Mouse (Mus musculus): ENCODE data around the gene Ccnb3. TPM values are rescaled to one million over a fixed set of nuclear protein-coding genes. Genes with fewer than 3 reads are reported as not detected.

Ccnb3 gene
- not detected in 2 replicates for total RNA-seq (2012; rRNA removed)
- not detected for polyA plus RNA-seq (2012; ENCODE audit: insufficient read depth in 1 of 2, insufficient read length in 2 of 2, low read depth in 1 of 2, low replicate concordance in 2 of 2, missing spikeins in 1 of 2)

DNA sequence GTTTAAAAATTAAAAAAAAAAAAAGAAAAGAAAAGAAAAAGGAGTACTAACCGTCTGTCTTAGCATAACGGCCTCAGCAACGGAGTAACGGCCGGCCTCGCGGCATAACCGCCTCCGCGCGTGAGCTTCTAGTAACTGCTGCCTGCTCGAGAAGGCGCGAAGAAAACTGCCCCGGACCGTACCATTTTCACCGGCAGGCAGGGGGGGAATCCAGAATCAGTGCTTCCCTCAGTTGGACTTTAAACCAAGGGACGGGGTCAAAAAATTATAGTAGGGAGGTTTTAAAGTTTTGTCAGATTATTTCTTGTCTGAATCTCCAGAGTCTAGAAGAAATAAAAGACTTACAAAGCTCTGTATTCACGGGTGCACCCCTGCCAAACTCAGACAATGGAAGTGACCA is at the start of gene Ccnb3:
Gene Ccnb3 (minus strand): TSS at position 101 of the 400 bp plus-strand sequence.
- Histone ChIP-seq H3K27me3 (ENCODE audit: control insufficient read depth in 1 of 2, insufficient read depth in 2 of 2, low read length in 2 of 2) (no peaks in the 10 kb centered on the region), H3K79me2 (ENCODE audit: control insufficient read depth, insufficient read depth, low read length, poor library complexity) (no peaks in the 10 kb centered on the region), H3K9me3 (replicated peaks; ENCODE audit: insufficient read depth, low read length) (no peaks in the 10 kb centered on the region), H3K9ac (ENCODE audit: control insufficient read depth, low read depth, low read length, poor library complexity, severe bottlenecking) (no peak within 1 kb of the TSS), H3K27ac (ENCODE audit: control insufficient read depth, low read depth, low read length) (no peak within 1 kb of the TSS), H3K4me1 (ENCODE audit: control insufficient read depth in 1 of 2, insufficient read depth in 2 of 2, low read length in 2 of 2) (no peaks in the 10 kb centered on the region), H3K36me3 (ENCODE audit: control insufficient read depth in 1 of 2, insufficient read depth in 2 of 2, low read length in 2 of 2) (no peaks in the 10 kb centered on the region), H3K4me3 (ENCODE audit: control insufficient read depth in 1 of 2, insufficient read depth in 1 of 2, low read depth in 2 of 2, low read length in 2 of 2) (no peak within 1 kb of the TSS)
- DNase-seq (ENCODE audit: low read depth, low spot score) = no peak
- TF ChIP-seq ZKSCAN1 (IDR thresholded peaks at IDR 0.05; ENCODE audit: low read depth, low read length) = no peak
- TF ChIP-seq ZC3H11A (IDR thresholded peaks at IDR 0.05; ENCODE audit: low read depth, low read length) = no peak
- TF ChIP-seq POLR2AphosphoS2 (IDR thresholded peaks at IDR 0.05; ENCODE audit: low read length) = no peak
- no peak for TF ChIP-seq HCFC1 (IDR thresholded peaks at IDR 0.05; ENCODE audit: low read depth, low read length)

DNA sequence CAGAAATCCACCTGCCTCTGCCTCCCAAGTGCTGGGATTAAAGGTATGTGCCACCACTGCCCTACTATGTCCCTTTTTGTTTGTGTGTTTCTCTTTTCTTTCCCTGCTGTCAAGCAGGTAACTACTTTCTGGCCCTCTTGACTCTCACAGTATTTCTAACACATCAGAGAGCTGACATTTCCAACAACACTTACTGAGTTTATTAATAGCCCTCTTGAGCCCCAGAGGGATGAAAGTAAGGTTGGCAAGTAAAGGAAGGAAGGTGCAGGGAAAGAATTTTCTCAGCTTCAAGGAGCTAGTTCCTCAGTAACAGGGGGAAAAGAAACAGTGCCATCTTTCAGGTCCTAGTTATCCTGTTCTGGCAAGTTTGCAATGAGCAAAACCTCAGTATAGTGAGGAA is 48.9 kb upstream of the Ccnb3 start:
- Histone ChIP-seq H3K4me1 (ENCODE audit: control insufficient read depth in 1 of 2, insufficient read depth in 2 of 2, low read length in 2 of 2) (no peaks in the 10 kb centered on the region), H3K9me3 (replicated peaks; ENCODE audit: insufficient read depth, low read length) (no peaks in the 10 kb centered on the region), H3K79me2 (ENCODE audit: control insufficient read depth, insufficient read depth, low read length, poor library complexity) (no peaks in the 10 kb centered on the region), H3K9ac (ENCODE audit: control insufficient read depth, low read depth, low read length, poor library complexity, severe bottlenecking) (no peak overlapping the region), H3K36me3 (ENCODE audit: control insufficient read depth in 1 of 2, insufficient read depth in 2 of 2, low read length in 2 of 2) (no peaks in the 10 kb centered on the region), H3K27ac (ENCODE audit: control insufficient read depth, low read depth, low read length) (no peak overlapping the region), H3K4me3 (ENCODE audit: control insufficient read depth in 1 of 2, insufficient read depth in 1 of 2, low read depth in 2 of 2, low read length in 2 of 2) (no peak overlapping the region), H3K27me3 (ENCODE audit: control insufficient read depth in 1 of 2, insufficient read depth in 2 of 2, low read length in 2 of 2) (no peaks in the 10 kb centered on the region)
- DNase-seq (ENCODE audit: low read depth, low spot score) = no peak
- TF ChIP-seq NELFE (IDR thresholded peaks at IDR 0.05; ENCODE audit: low read depth, low read length) (no peak), MAFK (IDR thresholded peaks at IDR 0.05; ENCODE audit: borderline replicate concordance, low read depth, low read length) (no peak), TBP (IDR thresholded peaks at IDR 0.05; ENCODE audit: low read depth, low read length) (no peak)

DNA sequence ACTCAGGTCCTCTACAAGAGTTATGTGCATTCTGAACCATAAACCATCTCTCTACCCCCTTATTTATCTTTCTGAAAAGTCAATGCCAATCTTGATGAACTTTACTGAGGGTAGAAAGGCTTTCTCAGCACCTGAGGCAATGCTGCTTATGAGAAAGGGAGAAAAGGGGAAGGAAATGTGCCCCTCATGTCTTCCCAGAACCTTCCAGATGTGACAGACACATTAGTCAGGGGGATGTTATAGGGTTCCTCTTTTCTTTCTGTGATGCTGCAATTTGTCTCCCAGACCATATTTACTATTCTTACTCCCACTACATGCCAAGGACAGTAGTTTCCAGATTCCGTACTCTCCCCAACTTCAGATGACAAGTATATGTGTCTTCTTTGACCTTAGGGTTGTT is 44.5 kb upstream of the Ccnb3 start:
- Histone ChIP-seq H3K9me3 (replicated peaks; ENCODE audit: insufficient read depth, low read length) (no peaks in the 10 kb centered on the region), H3K36me3 (ENCODE audit: control insufficient read depth in 1 of 2, insufficient read depth in 2 of 2, low read length in 2 of 2) (no peaks in the 10 kb centered on the region), H3K27me3 (ENCODE audit: control insufficient read depth in 1 of 2, insufficient read depth in 2 of 2, low read length in 2 of 2) (no peaks in the 10 kb centered on the region), H3K4me1 (ENCODE audit: control insufficient read depth in 1 of 2, insufficient read depth in 2 of 2, low read length in 2 of 2) (no peaks in the 10 kb centered on the region), H3K79me2 (ENCODE audit: control insufficient read depth, insufficient read depth, low read length, poor library complexity) (no peaks in the 10 kb centered on the region), H3K9ac (ENCODE audit: control insufficient read depth, low read depth, low read length, poor library complexity, severe bottlenecking) (no peak overlapping the region), H3K27ac (ENCODE audit: control insufficient read depth, low read depth, low read length) (no peak overlapping the region), H3K4me3 (ENCODE audit: control insufficient read depth in 1 of 2, insufficient read depth in 1 of 2, low read depth in 2 of 2, low read length in 2 of 2) (no peak overlapping the region)
- DNase-seq (ENCODE audit: low read depth, low spot score) = peak; percentile 7
- TF ChIP-seq MEF2A (IDR thresholded peaks at IDR 0.05; ENCODE audit: extremely low read depth, insufficient replicate concordance, low read depth, low read length, poor library complexity, severe bottlenecking) (no peak), E2F4 (IDR thresholded peaks at IDR 0.05; ENCODE audit: borderline replicate concordance, low read depth, low read length) (no peak), ZMIZ1 (IDR thresholded peaks at IDR 0.05; ENCODE audit: low read depth, low read length) (no peak), MXI1 (IDR thresholded peaks at IDR 0.05; ENCODE audit: low read depth, low read length) (no peak), EP300 (IDR thresholded peaks at IDR 0.05; ENCODE audit: low read depth in 1 of 2, low read length in 2 of 2) (no peak), TBP (IDR thresholded peaks at IDR 0.05; ENCODE audit: low read depth, low read length) (no peak), CHD2 (IDR thresholded peaks at IDR 0.05; ENCODE audit: low read length) (no peak), POLR2AphosphoS2 (IDR thresholded peaks at IDR 0.05; ENCODE audit: low read length) (no peak), POLR2AphosphoS5 (IDR thresholded peaks at IDR 0.05; ENCODE audit: borderline replicate concordance, low read depth, low read length) (no peak), RAD21 (IDR thresholded peaks at IDR 0.05; ENCODE audit: low read depth, low read length) (no peak), KAT2A (conservative IDR thresholded peaks at IDR 0.05; ENCODE audit: low read depth, low read length) (no peak), JUND (IDR thresholded peaks at IDR 0.05; ENCODE audit: low read depth, low read length) (no peak), POLR2A (IDR thresholded peaks at IDR 0.05; ENCODE audit: control insufficient read depth in 1 of 2, insufficient read depth in 1 of 2, low read depth in 1 of 2, low read length in 2 of 2, poor library complexity in 1 of 2) (no peak), TCF12 (IDR thresholded peaks at IDR 0.05; ENCODE audit: low read depth, low read length) (no peak), ETS1 (IDR thresholded peaks at IDR 0.05; ENCODE audit: low read depth, low read length) (no peak), ZC3H11A (IDR thresholded peaks at IDR 0.05; ENCODE audit: low read depth, low read length) (no peak), RCOR1 (IDR thresholded peaks at IDR 0.05; ENCODE audit: low read depth, low read length) (no peak), CHD1 (IDR thresholded peaks at IDR 0.05; ENCODE audit: low read depth, low read length) (no peak)

Data from MEL (cell line).